Mouse (Mus musculus): ENCODE measurements around the gene Il4ra.

DNA sequence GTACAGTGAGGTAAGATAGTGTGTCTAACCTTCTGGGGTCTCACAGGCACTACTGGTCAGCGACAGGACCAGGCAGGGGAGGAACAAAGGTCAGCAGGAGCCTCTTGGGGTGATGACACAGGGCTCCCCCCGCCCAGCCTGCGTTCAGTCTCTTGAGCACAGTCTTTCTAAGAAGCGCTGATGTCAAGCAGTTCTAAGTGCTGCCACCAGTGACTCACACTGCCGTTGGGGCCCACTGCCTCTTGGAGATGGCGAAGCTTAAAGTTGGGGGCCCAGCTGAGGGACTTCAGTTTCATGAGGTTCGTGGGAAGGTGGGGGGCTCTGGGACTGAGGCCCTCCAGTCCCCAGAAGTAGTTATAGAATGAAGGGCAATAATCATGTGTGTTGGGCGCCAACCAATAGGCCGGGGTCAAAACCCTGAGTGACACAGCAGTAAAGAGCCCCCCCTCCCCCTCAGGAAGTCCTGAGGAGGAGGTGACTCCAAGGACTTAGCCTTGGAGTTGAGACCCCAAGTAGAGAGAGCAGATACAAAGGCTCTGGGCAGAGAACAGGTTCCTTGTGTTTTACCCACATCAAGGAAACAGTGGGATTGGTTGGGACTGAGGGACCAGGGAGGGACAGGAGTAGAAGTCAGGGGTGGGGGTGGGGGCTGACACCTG, 2.7 kb downstream of the Il4ra start:
- TF ChIP-seq CTCF (IDR thresholded peaks at IDR 0.05; ENCODE audit: control insufficient read depth, insufficient read depth, insufficient read length), result no peak
- no peak for TF ChIP-seq CEBPB (IDR thresholded peaks at IDR 0.05; ENCODE audit: low read depth)
- TF ChIP-seq USF1 (IDR thresholded peaks at IDR 0.05; ENCODE audit: low read depth), result no peak
- TF ChIP-seq MAX (IDR thresholded peaks at IDR 0.05), result no peak
